Mouse (Mus musculus) midbrain, embryonic 10.5 days (tissue): Measurements from ENCODE around the gene Soga1. TPM values are rescaled to one million over a fixed set of nuclear protein-coding genes. Genes with fewer than 3 reads are reported as not detected.

Experiments
- DNase-seq: peaks from one replicate; pipeline ENCODE4 v3.0.0-alpha.2; 2017; ENCODE audit warnings: low spot score
- H3K27ac ChIP-seq: fragments of 300-500 bp; sonication (generic); replicated peaks from 2 replicates; pipeline ENCODE4 v1.5.1; 2016; ENCODE audit warnings: mild to moderate bottlenecking
- H3K27me3 ChIP-seq: fragments of 300-500 bp; sonication (generic); 2 replicates; pipeline ENCODE4 v1.6.1; 2016; ENCODE audit warnings: low read depth, mild to moderate bottlenecking; ENCODE audit not compliant: poor library complexity, severe bottlenecking
- H3K36me3 ChIP-seq: fragments of 300-500 bp; sonication (generic); 2 replicates; pipeline ENCODE4 v1.6.1; 2016; ENCODE audit warnings: mild to moderate bottlenecking, moderate library complexity
- H3K4me1 ChIP-seq: fragments of 300-500 bp; sonication (generic); 2 replicates; pipeline ENCODE4 v1.6.1; 2016
- H3K4me3 ChIP-seq: fragments of 300-500 bp; sonication (generic); 2 replicates; pipeline ENCODE4 v1.5.1; 2016; ENCODE audit warnings: mild to moderate bottlenecking, moderate library complexity
- H3K9me3 ChIP-seq: fragments of 300-500 bp; sonication (generic); replicated peaks from 2 replicates; pipeline ENCODE4 v1.6.1; 2016; ENCODE audit warnings: mild to moderate bottlenecking
- WGBS: fragments of 180-500 bp; shearing (Covaris S2); methylation state at CpG from one replicate; pipeline ENCODE4 v1.1.7; 2016; 5-methylcytosine and 5-hydroxymethylcytosine counted together
- polyA plus RNA-seq: library from polyadenylated mRNA; unstranded; fragments of >200 nt; fragmentation: Nextera tagmentation; extraction: Ambion mirVana; gene quantifications from 2 replicates; pipeline ENCODE4 v1.2.1, GENCODE M21; 2016

The Soga1 gene
- 3.6 and 3.7 TPM in 2 replicates for polyA plus RNA-seq

- Histone ChIP-seq H3K4me3 (peak within 1 kb of the TSS; percentile 98), H3K9me3 (no peaks in the 10 kb centered on the region), H3K36me3 (peaks cover 27% of the 10 kb centered on the region), H3K27ac (peak within 1 kb of the TSS; percentile 98), H3K4me1 (peaks cover 74% of the 10 kb centered on the region), H3K27me3 (peaks cover 19% of the 10 kb centered on the region)
- under 1% methylated on average over 134 of the region's 136 CpGs for WGBS
- peak; percentile 90 for DNase-seq
Observed at GRCm38 (mm10) chr2:157078793-157079700, at the start of gene Soga1. Gene Soga1, minus strand, starts transcription at chr2:157079254.

- H3K9me3 ChIP-seq = no peaks in the 10 kb centered on the region
- WGBS = 76% methylated on average over 4 of the region's 4 CpGs
- no peak for DNase-seq
Observed at GRCm38 (mm10) chr2:157128072-157128471, 49.0 kb upstream of the Soga1 start.

GRCm38 (mm10) chr2:157127370-157127769, 48.3 kb upstream of the Soga1 start:
- Histone ChIP-seq H3K36me3 (peaks cover 42% of the 10 kb centered on the region), H3K9me3 (no peaks in the 10 kb centered on the region), H3K27ac (no peak overlapping the region), H3K4me1 (no peaks in the 10 kb centered on the region), H3K4me3 (no peak overlapping the region), H3K27me3 (no peaks in the 10 kb centered on the region)
- DNase-seq = no peak
- WGBS = 90% methylated on average over 3 of the region's 3 CpGs

More at GRCm38 (mm10) chr2:157128072-157128471, 49.0 kb upstream of the Soga1 start:
- Histone ChIP-seq H3K36me3 (peaks cover 37% of the 10 kb centered on the region), H3K4me3 (no peak overlapping the region), H3K4me1 (no peaks in the 10 kb centered on the region), H3K27me3 (no peaks in the 10 kb centered on the region), H3K27ac (no peak overlapping the region)

GRCm38 (mm10) chr2:157125246-157125645, 46.2 kb upstream of the Soga1 start:
- H3K36me3 ChIP-seq = peaks cover 60% of the 10 kb centered on the region
- no peak for DNase-seq
- no peaks in the 10 kb centered on the region for H3K27me3 ChIP-seq
- no peaks in the 10 kb centered on the region for H3K9me3 ChIP-seq
- no peak overlapping the region for H3K4me3 ChIP-seq
- H3K27ac ChIP-seq = no peak overlapping the region
- 94% methylated on average over 3 of the region's 3 CpGs for WGBS
- H3K4me1 ChIP-seq = no peaks in the 10 kb centered on the region

- Histone ChIP-seq H3K4me1 (no peaks in the 10 kb centered on the region), H3K9me3 (no peaks in the 10 kb centered on the region), H3K27ac (no peak overlapping the region), H3K36me3 (peaks cover 63% of the 10 kb centered on the region), H3K4me3 (no peak overlapping the region), H3K27me3 (no peaks in the 10 kb centered on the region)
- no peak for DNase-seq
- WGBS = 93% methylated on average over 8 of the region's 8 CpGs
Observed at GRCm38 (mm10) chr2:157121766-157122165, 42.7 kb upstream of the Soga1 start.

- WGBS = 75% methylated on average over 3 of the region's 3 CpGs
- H3K27ac ChIP-seq = no peak overlapping the region
Observed at GRCm38 (mm10) chr2:157119075-157119474, 40.0 kb upstream of the Soga1 start.

GRCm38 (mm10) chr2:157118556-157118955, 39.5 kb upstream of the Soga1 start:
- H3K9me3 ChIP-seq = no peaks in the 10 kb centered on the region
- peaks cover 64% of the 10 kb centered on the region for H3K36me3 ChIP-seq
- H3K27me3 ChIP-seq = no peaks in the 10 kb centered on the region
- H3K27ac ChIP-seq = no peak overlapping the region
- WGBS = 94% methylated on average over 4 of the region's 4 CpGs
- H3K4me3 ChIP-seq = no peak overlapping the region
- DNase-seq = no peak
- H3K4me1 ChIP-seq = no peaks in the 10 kb centered on the region

More at GRCm38 (mm10) chr2:157119075-157119474, 40.0 kb upstream of the Soga1 start:
- Histone ChIP-seq H3K27me3 (no peaks in the 10 kb centered on the region), H3K4me1 (no peaks in the 10 kb centered on the region), H3K36me3 (peaks cover 59% of the 10 kb centered on the region), H3K9me3 (no peaks in the 10 kb centered on the region), H3K4me3 (no peak overlapping the region)
- no peak for DNase-seq

GRCm38 (mm10) chr2:157116964-157117363, 37.9 kb upstream of the Soga1 start:
- Histone ChIP-seq H3K36me3 (peaks cover 68% of the 10 kb centered on the region), H3K27ac (no peak overlapping the region), H3K4me1 (no peaks in the 10 kb centered on the region), H3K9me3 (no peaks in the 10 kb centered on the region), H3K27me3 (no peaks in the 10 kb centered on the region), H3K4me3 (no peak overlapping the region)
- 34% methylated on average over 3 of the region's 3 CpGs for WGBS
- DNase-seq = no peak

- H3K36me3 ChIP-seq = peaks cover 82% of the 10 kb centered on the region
- no peaks in the 10 kb centered on the region for H3K9me3 ChIP-seq
- no peak for DNase-seq
- 92% methylated on average over 4 of the region's 4 CpGs for WGBS
- H3K4me3 ChIP-seq = no peak overlapping the region
- H3K27ac ChIP-seq = no peak overlapping the region
- H3K27me3 ChIP-seq = no peaks in the 10 kb centered on the region
- H3K4me1 ChIP-seq = no peaks in the 10 kb centered on the region
Observed at GRCm38 (mm10) chr2:157108236-157108635, 29.2 kb upstream of the Soga1 start.

GRCm38 (mm10) chr2:157104454-157104853, 25.4 kb upstream of the Soga1 start:
- no peak for DNase-seq

GRCm38 (mm10) chr2:157102256-157102655, 23.2 kb upstream of the Soga1 start:
- Histone ChIP-seq H3K27me3 (no peaks in the 10 kb centered on the region), H3K4me3 (no peak overlapping the region), H3K4me1 (no peaks in the 10 kb centered on the region), H3K36me3 (peaks cover 87% of the 10 kb centered on the region), H3K27ac (no peak overlapping the region), H3K9me3 (no peaks in the 10 kb centered on the region)
- WGBS = 45% methylated on average over 2 of the region's 2 CpGs
- DNase-seq = no peak

More at GRCm38 (mm10) chr2:157104454-157104853, 25.4 kb upstream of the Soga1 start:
- no peaks in the 10 kb centered on the region for H3K4me1 ChIP-seq
- no peaks in the 10 kb centered on the region for H3K9me3 ChIP-seq
- no peak overlapping the region for H3K4me3 ChIP-seq
- H3K27ac ChIP-seq = no peak overlapping the region
- no peaks in the 10 kb centered on the region for H3K27me3 ChIP-seq
- WGBS = 96% methylated on average over 8 of the region's 8 CpGs
- H3K36me3 ChIP-seq = peaks cover 85% of the 10 kb centered on the region

GRCm38 (mm10) chr2:157101650-157102049, 22.6 kb upstream of the Soga1 start:
- WGBS = 95% methylated on average over 9 of the region's 9 CpGs
- DNase-seq = no peak
- Histone ChIP-seq H3K4me3 (no peak overlapping the region), H3K36me3 (peaks cover 87% of the 10 kb centered on the region), H3K9me3 (no peaks in the 10 kb centered on the region), H3K27me3 (no peaks in the 10 kb centered on the region), H3K27ac (no peak overlapping the region), H3K4me1 (no peaks in the 10 kb centered on the region)

GRCm38 (mm10) chr2:157100319-157100605, 21.2 kb upstream of the Soga1 start:
- DNase-seq = no peak
- Histone ChIP-seq H3K27me3 (no peaks in the 10 kb centered on the region), H3K27ac (no peak overlapping the region), H3K9me3 (no peaks in the 10 kb centered on the region), H3K36me3 (peaks cover 74% of the 10 kb centered on the region), H3K4me3 (no peak overlapping the region), H3K4me1 (no peaks in the 10 kb centered on the region)
- WGBS = 94% methylated on average over 12 of the region's 12 CpGs
